Mouse (Mus musculus): ENCODE measurements around the gene Cyp2c23.

Cyp2c23 gene

GRCm38 (mm10) chr19:43966481-43966880 is 62.5 kb downstream of the Cyp2c23 start:
- no peak for DNase-seq

- peak; percentile 42 for DNase-seq
These were observed 63.4 kb downstream of the Cyp2c23 start for GRCm38 (mm10) chr19:43965496-43966085.

- no peak for DNase-seq
These were observed 66.2 kb downstream of the Cyp2c23 start for GRCm38 (mm10) chr19:43962795-43963194.

GRCm38 (mm10) chr19:43961185-43961584 is 67.8 kb downstream of the Cyp2c23 start:
- DNase-seq = peak; percentile 64

GRCm38 (mm10) chr19:43960014-43960413 is 69.0 kb downstream of the Cyp2c23 start:
- no peak for DNase-seq

GRCm38 (mm10) chr19:43959162-43959561 is 69.8 kb downstream of the Cyp2c23 start:
- DNase-seq = peak; percentile 84

GRCm38 (mm10) chr19:43957881-43958280 is 71.1 kb downstream of the Cyp2c23 start:
- no peak for DNase-seq

GRCm38 (mm10) chr19:43957402-43957801 is 71.6 kb downstream of the Cyp2c23 start:
- no peak for DNase-seq

- no peak for DNase-seq
These were observed 73.7 kb downstream of the Cyp2c23 start for GRCm38 (mm10) chr19:43955266-43955665.
